Mouse (Mus musculus): ENCODE data around the gene 1700001O22Rik. TPM values are rescaled to one million over a fixed set of nuclear protein-coding genes. Genes with fewer than 3 reads are reported as not detected.

The 1700001O22Rik gene
- polyA plus RNA-seq, 1 experiment: 0.12 TPM

DNA sequence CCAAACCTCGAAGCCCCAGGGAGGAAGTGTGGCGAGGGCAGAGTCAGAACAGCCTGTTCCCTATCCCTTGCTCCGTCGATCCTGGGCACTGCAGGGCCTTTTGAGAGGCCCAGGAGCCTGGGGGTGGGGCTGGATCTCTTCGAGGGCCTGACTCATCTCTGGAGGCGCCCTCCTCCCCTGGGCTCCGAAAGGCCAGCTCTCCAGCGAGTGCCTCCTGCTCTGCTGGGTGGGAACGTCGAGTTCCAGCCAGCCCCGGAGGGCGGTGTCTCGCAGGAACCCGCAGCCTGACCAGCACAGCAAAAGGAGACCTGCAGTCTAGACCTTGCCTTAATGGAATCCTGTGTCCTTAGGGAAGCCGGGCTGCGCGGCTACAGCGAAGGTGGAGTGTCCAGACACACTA lies 50.2 kb downstream of the 1700001O22Rik start:
- Histone ChIP-seq H3K36me3 (ENCODE audit: control insufficient read depth, insufficient read depth) (no peaks in the 10 kb centered on the region), H3K4me3 (no peak overlapping the region), H3K27me3 (ENCODE audit: control insufficient read depth, insufficient read depth, insufficient read length) (no peaks in the 10 kb centered on the region), H3K79me2 (ENCODE audit: control insufficient read depth, insufficient read depth) (no peaks in the 10 kb centered on the region), H3K4me2 (ENCODE audit: low read depth) (peak overlapping the region; percentile 52), H3ac (ENCODE audit: control insufficient read depth, insufficient read length) (no peak overlapping the region)
- TF ChIP-seq POLR2A (IDR thresholded peaks at IDR 0.05; ENCODE audit: insufficient read length, low read depth) (peak; percentile 52), MYOD1 (IDR thresholded peaks at IDR 0.05; ENCODE audit: control insufficient read depth in 1 of 3, insufficient read length in 2 of 3, low read depth in 2 of 3) (no peak), CEBPB (IDR thresholded peaks at IDR 0.05; ENCODE audit: insufficient read depth, poor library complexity, severe bottlenecking) (no peak), E2F4 (IDR thresholded peaks at IDR 0.05; ENCODE audit: insufficient read depth) (no peak), MYOG (IDR thresholded peaks at IDR 0.05; ENCODE audit: control insufficient read depth in 1 of 3, insufficient read depth in 1 of 3, insufficient read length in 2 of 3, low read depth in 2 of 3) (no peak)

DNA sequence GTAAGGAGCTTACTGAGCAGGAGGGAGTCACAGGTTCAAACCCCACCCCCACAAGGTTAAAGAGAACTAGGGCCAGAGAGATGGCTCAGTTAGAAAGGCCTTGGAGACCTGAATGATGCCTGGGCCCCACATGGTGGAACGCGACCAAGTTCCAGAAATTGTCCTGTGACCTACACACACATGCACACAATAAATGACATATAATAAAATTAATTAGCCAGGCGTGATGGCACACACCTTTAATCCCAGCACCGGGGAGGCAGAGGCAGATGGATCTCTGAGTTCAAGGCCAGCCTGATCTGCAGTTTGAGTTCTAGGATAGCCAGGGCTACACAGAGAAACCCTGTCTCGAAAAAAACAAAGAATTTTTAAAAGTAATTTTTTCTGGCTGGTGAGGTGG lies 51.0 kb downstream of the 1700001O22Rik start:
- no peak overlapping the region for H3K4me2 ChIP-seq (ENCODE audit: low read depth)
- TF ChIP-seq TCF12 (IDR thresholded peaks at IDR 0.05; ENCODE audit: insufficient read depth, poor library complexity, severe bottlenecking): no peak
- TF ChIP-seq MYOG (IDR thresholded peaks at IDR 0.05; ENCODE audit: control insufficient read depth in 1 of 3, insufficient read depth in 1 of 3, insufficient read length in 2 of 3, low read depth in 2 of 3): no peak
- no peak for TF ChIP-seq REST (IDR thresholded peaks at IDR 0.05; ENCODE audit: insufficient read depth, insufficient read length)
- TF ChIP-seq MYOD1 (IDR thresholded peaks at IDR 0.05; ENCODE audit: control insufficient read depth in 1 of 3, insufficient read length in 2 of 3, low read depth in 2 of 3): no peak
- no peak for TF ChIP-seq E2F4 (IDR thresholded peaks at IDR 0.05; ENCODE audit: insufficient read depth)
- TF ChIP-seq CEBPB (IDR thresholded peaks at IDR 0.05; ENCODE audit: insufficient read depth, poor library complexity, severe bottlenecking): no peak
- TF ChIP-seq USF1 (IDR thresholded peaks at IDR 0.05; ENCODE audit: low read depth): no peak
- TF ChIP-seq MAX (IDR thresholded peaks at IDR 0.05; ENCODE audit: low read depth): no peak
- TF ChIP-seq SRF (IDR thresholded peaks at IDR 0.05; ENCODE audit: control insufficient read depth, insufficient read length, low read depth): no peak
- TF ChIP-seq POLR2A (IDR thresholded peaks at IDR 0.05; ENCODE audit: insufficient read length, low read depth): no peak
- no peak for TF ChIP-seq POLR2AphosphoS2 (IDR thresholded peaks at IDR 0.05; ENCODE audit: insufficient read length, low read depth)
- no peak for TF ChIP-seq TCF3 (IDR thresholded peaks at IDR 0.05; ENCODE audit: insufficient read length, low read depth)
- H3K79me2 ChIP-seq (ENCODE audit: control insufficient read depth, insufficient read depth): no peaks in the 10 kb centered on the region
- H3K27me3 ChIP-seq (ENCODE audit: control insufficient read depth, insufficient read depth, insufficient read length): no peaks in the 10 kb centered on the region
- H3K4me3 ChIP-seq: no peak overlapping the region
- no peak overlapping the region for H3ac ChIP-seq (ENCODE audit: control insufficient read depth, insufficient read length)
- H3K36me3 ChIP-seq (ENCODE audit: control insufficient read depth, insufficient read depth): no peaks in the 10 kb centered on the region

- H3K4me3 ChIP-seq: no peak overlapping the region
- no peaks in the 10 kb centered on the region for H3K79me2 ChIP-seq (ENCODE audit: control insufficient read depth, insufficient read depth)
- H3K36me3 ChIP-seq (ENCODE audit: control insufficient read depth, insufficient read depth): no peaks in the 10 kb centered on the region
- no peak overlapping the region for H3K4me2 ChIP-seq (ENCODE audit: low read depth)
- H3K27me3 ChIP-seq (ENCODE audit: control insufficient read depth, insufficient read depth, insufficient read length): no peaks in the 10 kb centered on the region
- H3ac ChIP-seq (ENCODE audit: control insufficient read depth, insufficient read length): no peak overlapping the region
- TF ChIP-seq MAX (IDR thresholded peaks at IDR 0.05; ENCODE audit: low read depth) (no peak), REST (IDR thresholded peaks at IDR 0.05; ENCODE audit: insufficient read depth, insufficient read length) (no peak), MYOG (IDR thresholded peaks at IDR 0.05; ENCODE audit: control insufficient read depth in 1 of 3, insufficient read depth in 1 of 3, insufficient read length in 2 of 3, low read depth in 2 of 3) (no peak), E2F4 (IDR thresholded peaks at IDR 0.05; ENCODE audit: insufficient read depth) (no peak), MYOD1 (IDR thresholded peaks at IDR 0.05; ENCODE audit: control insufficient read depth in 1 of 3, insufficient read length in 2 of 3, low read depth in 2 of 3) (no peak), TCF3 (IDR thresholded peaks at IDR 0.05; ENCODE audit: insufficient read length, low read depth) (no peak), USF1 (IDR thresholded peaks at IDR 0.05; ENCODE audit: low read depth) (no peak), SRF (IDR thresholded peaks at IDR 0.05; ENCODE audit: control insufficient read depth, insufficient read length, low read depth) (no peak), TCF12 (IDR thresholded peaks at IDR 0.05; ENCODE audit: insufficient read depth, poor library complexity, severe bottlenecking) (no peak), POLR2A (IDR thresholded peaks at IDR 0.05; ENCODE audit: insufficient read length, low read depth) (no peak), POLR2AphosphoS2 (IDR thresholded peaks at IDR 0.05; ENCODE audit: insufficient read length, low read depth) (no peak), CEBPB (IDR thresholded peaks at IDR 0.05; ENCODE audit: insufficient read depth, poor library complexity, severe bottlenecking) (no peak)
Measured at GRCm38 (mm10) chr2:30750025-30750424, 53.4 kb downstream of the 1700001O22Rik start.

DNA sequence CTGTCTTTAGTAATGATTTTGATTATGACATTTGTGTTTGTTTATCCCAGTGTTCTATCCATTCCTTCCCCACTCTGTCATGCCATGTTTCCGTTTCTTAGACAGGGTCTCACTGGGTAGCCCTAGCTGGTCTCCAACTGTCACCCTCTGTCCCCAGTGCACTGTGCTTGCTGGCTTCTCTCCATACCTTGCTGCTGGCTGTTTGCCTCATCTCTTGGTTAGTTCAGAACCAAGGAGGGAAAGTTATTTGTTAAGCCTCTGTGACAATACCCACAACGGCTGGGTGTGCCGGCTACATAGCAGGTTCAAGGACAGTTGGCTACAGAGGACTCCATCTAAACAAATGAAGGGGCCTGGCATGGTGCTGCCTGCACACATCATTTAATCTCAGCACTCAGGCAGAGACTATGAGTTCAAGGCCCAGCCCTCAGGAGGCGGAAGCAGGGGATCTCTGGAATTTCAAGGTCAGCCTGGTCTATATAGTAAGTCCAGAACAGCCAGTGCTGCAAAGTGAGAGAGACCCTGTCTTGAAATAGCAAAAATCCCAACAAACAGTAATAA lies 55.8 kb downstream of the 1700001O22Rik start:
- H3K36me3 ChIP-seq (ENCODE audit: control insufficient read depth, insufficient read depth): no peaks in the 10 kb centered on the region
- no peak overlapping the region for H3K4me2 ChIP-seq (ENCODE audit: low read depth)
- H3K79me2 ChIP-seq (ENCODE audit: control insufficient read depth, insufficient read depth): no peaks in the 10 kb centered on the region
- H3ac ChIP-seq (ENCODE audit: control insufficient read depth, insufficient read length): no peak overlapping the region
- TF ChIP-seq SRF (IDR thresholded peaks at IDR 0.05; ENCODE audit: control insufficient read depth, insufficient read length, low read depth): no peak
- TF ChIP-seq CEBPB (IDR thresholded peaks at IDR 0.05; ENCODE audit: insufficient read depth, poor library complexity, severe bottlenecking): no peak
- TF ChIP-seq E2F4 (IDR thresholded peaks at IDR 0.05; ENCODE audit: insufficient read depth): no peak
- no peak for TF ChIP-seq USF1 (IDR thresholded peaks at IDR 0.05; ENCODE audit: low read depth)
- no peak for TF ChIP-seq TCF12 (IDR thresholded peaks at IDR 0.05; ENCODE audit: insufficient read depth, poor library complexity, severe bottlenecking)
- TF ChIP-seq POLR2AphosphoS2 (IDR thresholded peaks at IDR 0.05; ENCODE audit: insufficient read length, low read depth): no peak
- no peak for TF ChIP-seq TCF3 (IDR thresholded peaks at IDR 0.05; ENCODE audit: insufficient read length, low read depth)
- TF ChIP-seq MAX (IDR thresholded peaks at IDR 0.05; ENCODE audit: low read depth): no peak
- TF ChIP-seq REST (IDR thresholded peaks at IDR 0.05; ENCODE audit: insufficient read depth, insufficient read length): no peak
- no peak for TF ChIP-seq MYOG (IDR thresholded peaks at IDR 0.05; ENCODE audit: control insufficient read depth in 1 of 3, insufficient read depth in 1 of 3, insufficient read length in 2 of 3, low read depth in 2 of 3)
- H3K4me3 ChIP-seq: no peak overlapping the region
- no peaks in the 10 kb centered on the region for H3K27me3 ChIP-seq (ENCODE audit: control insufficient read depth, insufficient read depth, insufficient read length)

Other genes starting within 250 kb of the 1700001O22Rik start
- 0.77 TPM for gene Cstad, start 208.6 kb downstream of the 1700001O22Rik start, polyA plus RNA-seq (2012; fragmentation: generic; extraction: Trizol)
- gene Ntmt1, start 4.2 kb upstream of the 1700001O22Rik start, polyA plus RNA-seq (2012; fragmentation: generic; extraction: Trizol): 71.2 TPM
- 44.9 TPM for gene Asb6, start 26.7 kb upstream of the 1700001O22Rik start, polyA plus RNA-seq (2012; fragmentation: generic; extraction: Trizol)
- 21.8 TPM for gene Prrx2, start 31.3 kb upstream of the 1700001O22Rik start, polyA plus RNA-seq (2012; fragmentation: generic; extraction: Trizol)
- gene Ptges, start 126.2 kb upstream of the 1700001O22Rik start, polyA plus RNA-seq (2012; fragmentation: generic; extraction: Trizol): 0.56 TPM
- gene Tor1b, start 149.3 kb upstream of the 1700001O22Rik start, polyA plus RNA-seq (2012; fragmentation: generic; extraction: Trizol): 27.1 TPM
- gene Tor1a, start 164.3 kb upstream of the 1700001O22Rik start, polyA plus RNA-seq (2012; fragmentation: generic; extraction: Trizol): 42.7 TPM
- gene BC005624, start 178.5 kb upstream of the 1700001O22Rik start, polyA plus RNA-seq (2012; fragmentation: generic; extraction: Trizol): 27.9 TPM
- 38.5 TPM for gene Usp20, start 178.6 kb upstream of the 1700001O22Rik start, polyA plus RNA-seq (2012; fragmentation: generic; extraction: Trizol)

All from myocyte (in vitro differentiated cells).